Mouse (Mus musculus): Measurements from ENCODE around the gene Lsm3. TPM values are rescaled to one million over a fixed set of nuclear protein-coding genes. Genes with fewer than 3 reads are reported as not detected.

The Lsm3 gene
- total and polyA plus RNA-seq, 3 experiments = 238 to 259 TPM; not detected in 1

GRCm38 (mm10) chr6:91528265-91528664, 12.5 kb downstream of the Lsm3 start:
- TF ChIP-seq RCOR1 (IDR thresholded peaks at IDR 0.05; ENCODE audit: low read depth, low read length) (no peak), TAL1 (IDR thresholded peaks at IDR 0.05; ENCODE audit: low read length) (no peak), GATA1 (IDR thresholded peaks at IDR 0.05; ENCODE audit: low read depth, low read length) (no peak), EP300 (IDR thresholded peaks at IDR 0.05; ENCODE audit: low read depth in 1 of 2, low read length in 2 of 2) (no peak), BHLHE40 (IDR thresholded peaks at IDR 0.05; ENCODE audit: borderline replicate concordance, low read depth, low read length) (no peak), CHD2 (IDR thresholded peaks at IDR 0.05; ENCODE audit: low read length) (no peak)
- H3K4me1 ChIP-seq (ENCODE audit: control insufficient read depth in 1 of 2, insufficient read depth in 2 of 2, low read length in 2 of 2) = no peaks in the 10 kb centered on the region
- no peak overlapping the region for H3K4me3 ChIP-seq (ENCODE audit: control insufficient read depth in 1 of 2, insufficient read depth in 1 of 2, low read depth in 2 of 2, low read length in 2 of 2)
- no peaks in the 10 kb centered on the region for H3K9me3 ChIP-seq (replicated peaks; ENCODE audit: insufficient read depth, low read length)
- H3K27me3 ChIP-seq (ENCODE audit: control insufficient read depth in 1 of 2, insufficient read depth in 2 of 2, low read length in 2 of 2) = no peaks in the 10 kb centered on the region
- H3K36me3 ChIP-seq (ENCODE audit: control insufficient read depth in 1 of 2, insufficient read depth in 2 of 2, low read length in 2 of 2) = no peaks in the 10 kb centered on the region
- no peaks in the 10 kb centered on the region for H3K79me2 ChIP-seq (ENCODE audit: control insufficient read depth, insufficient read depth, low read length, poor library complexity)
- no peak overlapping the region for H3K27ac ChIP-seq (ENCODE audit: control insufficient read depth, low read depth, low read length)
- H3K9ac ChIP-seq (ENCODE audit: control insufficient read depth, low read depth, low read length, poor library complexity, severe bottlenecking) = no peak overlapping the region
- DNase-seq (ENCODE audit: low read depth, low spot score) = no peak

GRCm38 (mm10) chr6:91530673-91531072, 14.9 kb downstream of the Lsm3 start:
- H3K9me3 ChIP-seq (replicated peaks; ENCODE audit: insufficient read depth, low read length) = no peaks in the 10 kb centered on the region
- H3K79me2 ChIP-seq (ENCODE audit: control insufficient read depth, insufficient read depth, low read length, poor library complexity) = no peaks in the 10 kb centered on the region
- no peak for DNase-seq (ENCODE audit: low read depth, low spot score)
- H3K9ac ChIP-seq (ENCODE audit: control insufficient read depth, low read depth, low read length, poor library complexity, severe bottlenecking) = no peak overlapping the region
- no peaks in the 10 kb centered on the region for H3K4me1 ChIP-seq (ENCODE audit: control insufficient read depth in 1 of 2, insufficient read depth in 2 of 2, low read length in 2 of 2)
- H3K36me3 ChIP-seq (ENCODE audit: control insufficient read depth in 1 of 2, insufficient read depth in 2 of 2, low read length in 2 of 2) = no peaks in the 10 kb centered on the region
- no peak for TF ChIP-seq TBP (IDR thresholded peaks at IDR 0.05; ENCODE audit: low read depth, low read length)
- TF ChIP-seq SIN3A (IDR thresholded peaks at IDR 0.05; ENCODE audit: low read length) = no peak
- TF ChIP-seq UBTF (IDR thresholded peaks at IDR 0.05; ENCODE audit: borderline replicate concordance, insufficient read depth, low read depth, low read length) = no peak
- TF ChIP-seq CHD1 (IDR thresholded peaks at IDR 0.05; ENCODE audit: low read depth, low read length) = no peak
- no peak for TF ChIP-seq SMC3 (IDR thresholded peaks at IDR 0.05; ENCODE audit: low read depth, low read length)
- no peak for TF ChIP-seq ELF1 (IDR thresholded peaks at IDR 0.05; ENCODE audit: low read depth, low read length)
- TF ChIP-seq RAD21 (IDR thresholded peaks at IDR 0.05; ENCODE audit: low read depth, low read length) = no peak
- TF ChIP-seq CTCF (IDR thresholded peaks at IDR 0.05 in 2 of 3, conservative IDR thresholded peaks at IDR 0.05 in 1 of 3; ENCODE audit: control insufficient read depth in 1 of 3, insufficient read depth in 1 of 3, low read depth in 2 of 3, low read length in 3 of 3, poor library complexity in 1 of 3, severe bottlenecking in 1 of 3) = no peak
- TF ChIP-seq MAX (IDR thresholded peaks at IDR 0.05; ENCODE audit: low read length) = no peak
- TF ChIP-seq KAT2A (conservative IDR thresholded peaks at IDR 0.05; ENCODE audit: low read depth, low read length) = no peak
- no peak for TF ChIP-seq NELFE (IDR thresholded peaks at IDR 0.05; ENCODE audit: low read depth, low read length)
- no peak for TF ChIP-seq ZNF384 (IDR thresholded peaks at IDR 0.05; ENCODE audit: low read depth, low read length)
- no peak for TF ChIP-seq ZC3H11A (IDR thresholded peaks at IDR 0.05; ENCODE audit: low read depth, low read length)
- TF ChIP-seq TAL1 (IDR thresholded peaks at IDR 0.05; ENCODE audit: low read length) = no peak
- no peak for TF ChIP-seq MAZ (IDR thresholded peaks at IDR 0.05; ENCODE audit: low read depth, low read length)
- H3K4me3 ChIP-seq (ENCODE audit: control insufficient read depth in 1 of 2, insufficient read depth in 1 of 2, low read depth in 2 of 2, low read length in 2 of 2) = no peak overlapping the region
- H3K27me3 ChIP-seq (ENCODE audit: control insufficient read depth in 1 of 2, insufficient read depth in 2 of 2, low read length in 2 of 2) = no peaks in the 10 kb centered on the region
- no peak overlapping the region for H3K27ac ChIP-seq (ENCODE audit: control insufficient read depth, low read depth, low read length)
